Mouse (Mus musculus): ENCODE results near the gene Spock2. TPM values are rescaled to one million over a fixed set of nuclear protein-coding genes. Genes with fewer than 3 reads are reported as not detected.

Spock2 gene
- polyA plus RNA-seq, 1 experiment from 2014 or later: 3.6 TPM

- Histone ChIP-seq H3K27me3 (ENCODE audit: control insufficient read depth, insufficient read depth, low read length) (no peaks in the 10 kb centered on the region), H3K9me3 (ENCODE audit: control insufficient read depth, low read length) (no peaks in the 10 kb centered on the region), H3K4me2 (replicated peaks; ENCODE audit: low read depth) (no peak overlapping the region), H3K9ac (ENCODE audit: low read length) (no peak overlapping the region), H3K27ac (replicated peaks) (no peak overlapping the region), H3K4me1 (replicated peaks; ENCODE audit: control insufficient read depth, insufficient read depth) (no peaks in the 10 kb centered on the region), H3K36me3 (ENCODE audit: control insufficient read depth, insufficient read depth, low read length) (no peaks in the 10 kb centered on the region), H3K4me3 (ENCODE audit: low read depth, low read length) (no peak overlapping the region)
- ATAC-seq (ENCODE audit: low FRiP score, low TSS enrichment) (no peak), DNase-seq (ENCODE audit: low spot score) (no peak)
- WGBS: 77% methylated on average over 9 of the region's 9 CpGs
- TF ChIP-seq EP300 (optimal IDR thresholded peaks at IDR 0.05) (no peak), CTCF (IDR thresholded peaks at IDR 0.05; ENCODE audit: low read depth) (no peak)
Observed at GRCm38 (mm10) chr10:60097146-60097545, 8.9 kb upstream of the Spock2 start.

- Histone ChIP-seq H3K9me3 (ENCODE audit: control insufficient read depth, low read length) (no peaks in the 10 kb centered on the region), H3K4me3 (ENCODE audit: low read depth, low read length) (no peak overlapping the region), H3K9ac (ENCODE audit: low read length) (no peak overlapping the region), H3K27me3 (ENCODE audit: control insufficient read depth, insufficient read depth, low read length) (no peaks in the 10 kb centered on the region), H3K27ac (replicated peaks) (no peak overlapping the region), H3K4me1 (replicated peaks; ENCODE audit: control insufficient read depth, insufficient read depth) (no peaks in the 10 kb centered on the region), H3K4me2 (replicated peaks; ENCODE audit: low read depth) (no peak overlapping the region), H3K36me3 (ENCODE audit: control insufficient read depth, insufficient read depth, low read length) (no peaks in the 10 kb centered on the region)
- 58% methylated on average over 5 of the region's 5 CpGs for WGBS
- TF ChIP-seq EP300 (optimal IDR thresholded peaks at IDR 0.05): no peak
- TF ChIP-seq CTCF (IDR thresholded peaks at IDR 0.05; ENCODE audit: low read depth): no peak
- ATAC-seq (ENCODE audit: low FRiP score, low TSS enrichment): no peak
- DNase-seq (ENCODE audit: low spot score): no peak
Observed at GRCm38 (mm10) chr10:60097774-60098173, 8.2 kb upstream of the Spock2 start.

GRCm38 (mm10) chr10:60105391-60106145, 451 bp upstream of the Spock2 start:
- WGBS: 47% methylated on average over 20 of the region's 20 CpGs
- Histone ChIP-seq H3K27ac (replicated peaks) (no peak overlapping the region), H3K9ac (ENCODE audit: low read length) (no peak overlapping the region), H3K9me3 (ENCODE audit: control insufficient read depth, low read length) (no peaks in the 10 kb centered on the region), H3K27me3 (ENCODE audit: control insufficient read depth, insufficient read depth, low read length) (no peaks in the 10 kb centered on the region), H3K4me3 (ENCODE audit: low read depth, low read length) (peak overlapping the region; percentile 56; the same call in 1 of the 2 replicates), H3K4me2 (replicated peaks; ENCODE audit: low read depth) (peak overlapping the region; percentile 97; the same call in 1 of the 2 replicates), H3K4me1 (replicated peaks; ENCODE audit: control insufficient read depth, insufficient read depth) (0 out of 2 replicates have a peak, but pooled peaks cover 5% of the 10 kb centered on the region), H3K36me3 (ENCODE audit: control insufficient read depth, insufficient read depth, low read length) (no peaks in the 10 kb centered on the region)
- DNase-seq (ENCODE audit: low spot score): no peak
- TF ChIP-seq EP300 (optimal IDR thresholded peaks at IDR 0.05): no peak
- TF ChIP-seq CTCF (IDR thresholded peaks at IDR 0.05; ENCODE audit: low read depth): no peak
- ATAC-seq (ENCODE audit: low FRiP score, low TSS enrichment): peak; percentile 41; the same call in 1 of the 2 replicates

GRCm38 (mm10) chr10:60106531-60107186, 640 bp downstream of the Spock2 start:
- ATAC-seq (ENCODE audit: low FRiP score, low TSS enrichment) (peak; percentile 73), DNase-seq (ENCODE audit: low spot score) (peak; percentile 62)
- H3K27ac ChIP-seq (replicated peaks): peak overlapping the region; percentile 45; the same call in 1 of the 2 replicates
- H3K9ac ChIP-seq (ENCODE audit: low read length): peak overlapping the region; percentile 71
- H3K4me2 ChIP-seq (replicated peaks; ENCODE audit: low read depth): peak overlapping the region; percentile 97
- no peaks in the 10 kb centered on the region for H3K9me3 ChIP-seq (ENCODE audit: control insufficient read depth, low read length)
- peak overlapping the region; percentile 56 for H3K4me3 ChIP-seq (ENCODE audit: low read depth, low read length)
- no peaks in the 10 kb centered on the region for H3K36me3 ChIP-seq (ENCODE audit: control insufficient read depth, insufficient read depth, low read length)
- no peaks in the 10 kb centered on the region for H3K27me3 ChIP-seq (ENCODE audit: control insufficient read depth, insufficient read depth, low read length)
- WGBS: under 1% methylated on average over 56 of the region's 57 CpGs
- TF ChIP-seq EP300 (optimal IDR thresholded peaks at IDR 0.05) (no peak), CTCF (IDR thresholded peaks at IDR 0.05; ENCODE audit: low read depth) (peak; percentile 53)
- 0 out of 2 replicates have a peak, but pooled peaks cover 5% of the 10 kb centered on the region for H3K4me1 ChIP-seq (replicated peaks; ENCODE audit: control insufficient read depth, insufficient read depth)

GRCm38 (mm10) chr10:60107448-60107847, 1.4 kb downstream of the Spock2 start:
- H3K36me3 ChIP-seq (ENCODE audit: control insufficient read depth, insufficient read depth, low read length): no peaks in the 10 kb centered on the region
- no peaks in the 10 kb centered on the region for H3K27me3 ChIP-seq (ENCODE audit: control insufficient read depth, insufficient read depth, low read length)
- TF ChIP-seq EP300 (optimal IDR thresholded peaks at IDR 0.05): no peak
- no peak for TF ChIP-seq CTCF (IDR thresholded peaks at IDR 0.05; ENCODE audit: low read depth)
- peak overlapping the region; percentile 97 for H3K4me2 ChIP-seq (replicated peaks; ENCODE audit: low read depth)
- DNase-seq (ENCODE audit: low spot score) (peak; percentile 51), ATAC-seq (ENCODE audit: low FRiP score, low TSS enrichment) (no peak)
- H3K9me3 ChIP-seq (ENCODE audit: control insufficient read depth, low read length): no peaks in the 10 kb centered on the region
- WGBS: 5% methylated on average over 28 of the region's 28 CpGs
- no peak overlapping the region for H3K27ac ChIP-seq (replicated peaks)
- peak overlapping the region; percentile 71; the same call in 1 of the 2 replicates for H3K9ac ChIP-seq (ENCODE audit: low read length)
- peak overlapping the region; percentile 56 for H3K4me3 ChIP-seq (ENCODE audit: low read depth, low read length)
- 0 out of 2 replicates have a peak, but pooled peaks cover 5% of the 10 kb centered on the region for H3K4me1 ChIP-seq (replicated peaks; ENCODE audit: control insufficient read depth, insufficient read depth)

Data from stomach, postnatal 0 days (tissue).